Mouse (Mus musculus): ENCODE results near the gene Csf3r. TPM values are rescaled to one million over a fixed set of nuclear protein-coding genes. Genes with fewer than 3 reads are reported as not detected.

Gene Csf3r
- polyA plus RNA-seq, 1 experiment from 2014 or later, result 1.7 TPM

GRCm38 (mm10) chr4:126017676-126018332, 6.5 kb upstream of the Csf3r start:
- 71% methylated on average over 7 of the region's 7 CpGs for WGBS
- Histone ChIP-seq H3K27me3 (no peaks in the 10 kb centered on the region), H3K9me3 (no peaks in the 10 kb centered on the region), H3K4me3 (no peak overlapping the region), H3K27ac (no peak overlapping the region), H3K4me1 (no peaks in the 10 kb centered on the region), H3K9ac (no peak overlapping the region), H3K36me3 (no peaks in the 10 kb centered on the region), H3K4me2 (no peak overlapping the region)
- no peak for ATAC-seq (ENCODE audit: borderline replicate concordance, extremely low read depth, low FRiP score, low TSS enrichment)

DNA sequence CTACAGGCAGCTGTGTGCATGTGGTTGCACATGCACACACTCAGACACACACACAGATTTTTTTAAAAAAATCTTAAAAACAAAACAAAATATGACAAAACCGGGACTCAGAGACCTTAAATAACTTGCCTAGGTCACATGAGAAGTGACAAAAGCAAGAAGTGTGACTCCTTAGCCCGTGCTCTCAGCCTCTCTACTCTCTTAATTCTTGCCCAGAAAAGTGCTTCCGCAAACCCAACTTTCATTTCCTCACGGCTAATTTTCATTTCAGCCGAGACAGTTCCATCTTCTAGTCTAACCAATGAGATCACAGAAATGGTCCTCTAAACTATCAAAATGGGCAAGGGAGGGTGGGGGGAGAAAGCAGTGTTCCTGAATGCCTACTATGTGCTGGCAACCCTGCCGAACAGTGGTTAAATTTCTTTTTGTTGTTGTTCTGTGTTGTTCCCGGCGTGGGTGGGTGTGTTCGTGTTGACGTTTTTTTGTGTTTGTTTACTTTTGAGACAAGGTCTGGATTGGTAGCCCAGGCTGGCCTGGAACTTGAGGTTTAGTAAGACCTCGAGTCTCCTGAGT, 5.3 kb upstream of the Csf3r start:
- 70% methylated on average over 11 of the region's 11 CpGs for WGBS
- ATAC-seq (ENCODE audit: borderline replicate concordance, extremely low read depth, low FRiP score, low TSS enrichment), result no peak
- H3K9me3 ChIP-seq, result no peaks in the 10 kb centered on the region
- H3K27ac ChIP-seq, result no peak overlapping the region
- no peaks in the 10 kb centered on the region for H3K36me3 ChIP-seq
- no peak overlapping the region for H3K9ac ChIP-seq
- no peaks in the 10 kb centered on the region for H3K27me3 ChIP-seq
- H3K4me2 ChIP-seq, result no peak overlapping the region
- no peaks in the 10 kb centered on the region for H3K4me1 ChIP-seq
- no peak overlapping the region for H3K4me3 ChIP-seq

DNA sequence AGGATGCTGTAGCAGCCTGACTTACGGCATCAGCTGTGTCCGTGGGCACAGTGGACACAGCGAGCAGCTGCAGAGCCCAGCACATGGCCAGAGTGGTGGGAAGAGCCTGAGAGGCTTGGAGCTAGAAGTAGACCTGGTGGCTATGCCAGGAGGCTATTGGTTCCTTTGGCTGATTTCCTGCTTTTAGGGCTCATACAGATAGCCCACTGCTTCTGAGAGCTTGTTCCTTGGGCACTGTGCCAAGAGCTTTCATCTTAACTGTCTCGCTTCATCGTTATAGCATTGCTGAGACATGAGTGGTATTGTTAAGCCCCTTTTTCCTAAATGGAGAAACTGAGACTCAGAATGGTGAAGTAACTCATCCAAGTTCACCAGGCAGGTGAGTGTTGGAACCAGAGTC, 1.5 kb downstream of the Csf3r start:
- H3K4me1 ChIP-seq, result no peaks in the 10 kb centered on the region
- H3K9ac ChIP-seq, result no peak overlapping the region
- no peaks in the 10 kb centered on the region for H3K9me3 ChIP-seq
- H3K4me2 ChIP-seq, result no peak overlapping the region
- no peaks in the 10 kb centered on the region for H3K36me3 ChIP-seq
- H3K27ac ChIP-seq, result no peak overlapping the region
- 66% methylated on average over 5 of the region's 5 CpGs for WGBS
- no peaks in the 10 kb centered on the region for H3K27me3 ChIP-seq
- ATAC-seq (ENCODE audit: borderline replicate concordance, extremely low read depth, low FRiP score, low TSS enrichment), result no peak
- H3K4me3 ChIP-seq, result no peak overlapping the region

DNA sequence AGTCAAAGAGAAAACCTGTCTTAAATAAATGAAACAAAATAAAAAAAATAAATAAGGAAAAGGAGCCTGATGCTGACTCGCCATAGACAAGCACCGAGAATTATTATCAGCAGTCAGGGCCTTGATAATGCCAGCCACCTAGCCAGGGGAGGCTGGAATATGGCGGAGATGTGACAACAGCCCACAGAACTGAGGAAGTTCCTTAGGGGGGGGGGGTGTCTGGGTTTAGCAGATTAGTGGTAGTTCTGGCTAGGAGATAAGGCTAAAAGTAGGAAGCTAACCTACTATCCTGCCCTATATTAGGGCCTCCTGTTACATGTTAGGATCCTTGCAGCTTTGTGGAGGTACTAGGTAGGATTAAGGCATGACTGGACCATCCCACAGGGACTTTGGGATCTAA, 3.6 kb downstream of the Csf3r start:
- Histone ChIP-seq H3K4me1 (no peaks in the 10 kb centered on the region), H3K4me2 (no peak overlapping the region), H3K9ac (no peak overlapping the region), H3K27me3 (no peaks in the 10 kb centered on the region), H3K9me3 (no peaks in the 10 kb centered on the region), H3K36me3 (no peaks in the 10 kb centered on the region), H3K4me3 (no peak overlapping the region), H3K27ac (no peak overlapping the region)
- no peak for ATAC-seq (ENCODE audit: borderline replicate concordance, extremely low read depth, low FRiP score, low TSS enrichment)
- WGBS, result 82% methylated on average over 3 of the region's 3 CpGs

DNA sequence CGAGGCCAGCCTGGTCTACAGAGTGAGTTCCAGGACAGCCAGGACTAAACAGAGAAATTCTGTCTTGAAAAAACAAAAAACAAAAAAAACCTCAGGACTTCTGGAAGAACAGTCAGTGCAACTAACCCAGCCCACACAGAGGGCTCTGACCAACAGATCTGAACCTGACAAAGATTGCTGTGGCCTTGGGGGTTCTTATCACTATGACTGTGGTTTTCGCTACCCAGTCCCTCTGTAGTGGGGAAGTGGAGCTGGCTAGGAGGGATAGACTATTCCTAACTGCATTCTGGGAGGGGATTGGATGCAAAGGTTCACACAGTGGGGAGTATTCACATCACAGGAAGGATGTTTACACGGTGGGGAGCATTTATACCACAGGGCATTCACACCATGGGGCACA, 4.7 kb downstream of the Csf3r start:
- ATAC-seq (ENCODE audit: borderline replicate concordance, extremely low read depth, low FRiP score, low TSS enrichment), result no peak

DNA sequence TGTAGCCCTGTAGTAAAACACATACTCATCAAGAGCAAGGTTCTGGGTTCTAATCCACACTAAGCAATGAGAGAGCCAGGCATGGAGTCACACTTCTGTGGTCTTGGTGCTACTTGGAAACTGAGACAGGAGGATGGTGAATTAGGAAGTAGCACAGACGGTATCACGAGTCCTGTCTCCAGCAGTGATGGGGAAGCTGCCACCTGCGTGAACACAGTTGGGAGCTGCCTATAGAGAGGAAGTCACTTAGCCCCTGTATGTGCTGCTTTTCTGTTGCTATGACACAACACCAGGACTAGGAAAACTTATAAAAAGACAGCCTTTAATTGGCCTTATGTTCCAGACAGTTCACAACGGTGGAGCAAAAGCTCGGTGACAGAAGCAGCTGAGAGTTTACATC, 6.4 kb downstream of the Csf3r start:
- no peaks in the 10 kb centered on the region for H3K4me1 ChIP-seq
- H3K27ac ChIP-seq, result no peak overlapping the region
- H3K9ac ChIP-seq, result no peak overlapping the region
- no peaks in the 10 kb centered on the region for H3K36me3 ChIP-seq
- no peak overlapping the region for H3K4me2 ChIP-seq
- 69% methylated on average over 5 of the region's 5 CpGs for WGBS
- H3K4me3 ChIP-seq, result no peak overlapping the region
- ATAC-seq (ENCODE audit: borderline replicate concordance, extremely low read depth, low FRiP score, low TSS enrichment), result no peak
- no peaks in the 10 kb centered on the region for H3K27me3 ChIP-seq
- no peaks in the 10 kb centered on the region for H3K9me3 ChIP-seq

More for the DNA sequence above, 4.7 kb downstream of the Csf3r start:
- Histone ChIP-seq H3K27me3 (no peaks in the 10 kb centered on the region), H3K4me2 (no peak overlapping the region), H3K9me3 (no peaks in the 10 kb centered on the region), H3K9ac (no peak overlapping the region), H3K4me3 (no peak overlapping the region), H3K36me3 (no peaks in the 10 kb centered on the region), H3K4me1 (no peaks in the 10 kb centered on the region), H3K27ac (no peak overlapping the region)
- 54% methylated on average over 3 of the region's 3 CpGs for WGBS

DNA sequence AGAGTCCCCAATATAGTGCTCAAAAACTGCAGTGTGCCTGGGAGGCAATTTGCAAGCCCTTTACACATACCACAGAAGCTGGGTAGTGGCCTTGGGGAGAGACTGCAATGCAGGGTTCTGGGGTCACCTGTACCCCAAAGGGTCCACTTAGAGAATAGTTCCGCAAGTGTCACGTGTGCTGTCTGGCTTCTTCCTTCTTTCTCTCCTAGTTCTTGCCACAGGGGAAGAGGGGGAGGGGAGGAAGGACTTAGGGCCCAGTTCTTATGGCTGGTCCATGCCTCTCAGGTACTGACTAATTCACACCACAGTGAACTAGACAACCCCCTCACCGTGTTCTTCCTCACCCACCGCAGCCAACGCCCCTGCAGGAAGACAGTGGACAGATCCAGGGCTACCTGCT, 11.1 kb downstream of the Csf3r start:
- Histone ChIP-seq H3K4me2 (no peak overlapping the region), H3K9ac (no peak overlapping the region), H3K9me3 (no peaks in the 10 kb centered on the region), H3K4me1 (no peaks in the 10 kb centered on the region), H3K4me3 (no peak overlapping the region), H3K36me3 (no peaks in the 10 kb centered on the region), H3K27me3 (no peaks in the 10 kb centered on the region), H3K27ac (no peak overlapping the region)
- WGBS, result 69% methylated on average over 5 of the region's 5 CpGs
- no peak for ATAC-seq (ENCODE audit: borderline replicate concordance, extremely low read depth, low FRiP score, low TSS enrichment)

GRCm38 (mm10) chr4:126046851-126047585, 22.7 kb downstream of the Csf3r start, which contains the start of gene Mrps15:
TSS of gene Mrps15 (plus strand) at chr4:126046925.
- ATAC-seq (ENCODE audit: borderline replicate concordance, extremely low read depth, low FRiP score, low TSS enrichment), result peak; percentile 91
- Histone ChIP-seq H3K4me1 (peaks cover 11% of the 10 kb centered on the region), H3K9me3 (no peaks in the 10 kb centered on the region), H3K27me3 (no peaks in the 10 kb centered on the region), H3K4me2 (peak within 1 kb of the TSS; percentile 84), H3K4me3 (peak within 1 kb of the TSS; percentile 87), H3K27ac (peak within 1 kb of the TSS; percentile 75), H3K9ac (peak within 1 kb of the TSS; percentile 85), H3K36me3 (peaks cover 14% of the 10 kb centered on the region; the same call in 1 of the 2 replicates)
- 0% methylated on average over 56 of the region's 56 CpGs for WGBS

- Histone ChIP-seq H3K4me1 (peaks cover 11% of the 10 kb centered on the region), H3K4me3 (no peak overlapping the region), H3K36me3 (peaks cover 52% of the 10 kb centered on the region), H3K9ac (no peak overlapping the region), H3K4me2 (no peak overlapping the region), H3K27me3 (no peaks in the 10 kb centered on the region), H3K9me3 (no peaks in the 10 kb centered on the region), H3K27ac (0 out of 2 replicates have a peak overlapping the region, but pooled peaks have one; percentile 12)
- ATAC-seq (ENCODE audit: borderline replicate concordance, extremely low read depth, low FRiP score, low TSS enrichment), result no peak
- WGBS, result 69% methylated on average over 7 of the region's 7 CpGs
Measured at GRCm38 (mm10) chr4:126051617-126052016, 27.3 kb downstream of the Csf3r start.

DNA sequence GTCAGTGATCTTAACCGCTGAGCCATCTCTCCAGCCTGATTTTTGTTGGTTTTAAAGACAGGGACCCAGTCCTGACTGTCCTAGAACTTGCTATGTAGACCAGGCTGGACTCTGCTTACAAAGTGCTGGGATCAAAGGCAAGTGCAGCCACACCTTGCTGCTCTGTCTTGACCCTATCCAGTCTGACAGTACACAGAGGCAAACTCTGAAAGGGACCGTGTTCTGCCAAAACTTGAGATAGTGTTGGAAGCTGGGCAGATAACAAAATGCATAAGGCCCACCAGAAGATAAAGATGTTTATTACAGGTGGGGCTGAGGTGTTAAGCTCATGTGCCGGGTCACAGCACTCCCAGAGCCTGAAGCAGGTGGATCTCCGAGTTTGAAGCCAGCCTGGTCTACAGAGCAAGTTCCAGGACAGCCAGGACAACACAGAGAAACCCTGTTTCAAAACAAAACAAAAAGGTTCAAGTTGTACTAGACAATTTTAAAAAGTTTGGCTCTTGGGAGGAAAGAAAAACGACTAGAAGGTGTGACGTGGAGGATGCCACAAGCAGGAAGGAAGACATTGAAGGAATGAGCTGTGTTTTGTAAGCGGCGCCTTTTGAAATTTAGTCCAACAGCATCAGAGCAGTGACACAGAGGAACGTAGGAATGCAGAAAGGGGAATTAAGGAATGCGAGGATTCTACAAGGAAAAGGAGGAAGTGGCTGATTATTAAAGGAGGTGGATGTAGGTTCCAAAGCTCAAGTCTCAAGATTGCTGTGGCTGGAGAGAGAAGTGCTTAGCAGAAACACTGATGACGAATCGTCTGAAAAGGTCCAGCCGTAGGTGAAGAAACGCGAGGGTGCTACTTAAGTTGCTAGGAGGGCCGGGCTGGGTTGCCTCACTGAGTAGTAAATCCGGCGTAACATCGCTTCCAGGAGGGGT, 33.1 kb downstream of the Csf3r start:
- peaks cover 15% of the 10 kb centered on the region for H3K4me1 ChIP-seq
- peaks cover 34% of the 10 kb centered on the region for H3K36me3 ChIP-seq
- H3K4me2 ChIP-seq, result peak overlapping the region; percentile 84
- no peaks in the 10 kb centered on the region for H3K27me3 ChIP-seq
- peak; percentile 17; the same call in 1 of the 2 replicates for ATAC-seq (ENCODE audit: borderline replicate concordance, extremely low read depth, low FRiP score, low TSS enrichment)
- peak overlapping the region; percentile 65 for H3K9ac ChIP-seq
- no peaks in the 10 kb centered on the region for H3K9me3 ChIP-seq
- WGBS, result 11% methylated on average over 19 of the region's 19 CpGs
- H3K4me3 ChIP-seq, result peak overlapping the region; percentile 60
- H3K27ac ChIP-seq, result peak overlapping the region; percentile 44

GRCm38 (mm10) chr4:126058134-126058996, 34.0 kb downstream of the Csf3r start, which contains the start of gene Oscp1:
TSS of gene Oscp1 (plus strand) at chr4:126058565.
- H3K27ac ChIP-seq, result peak within 1 kb of the TSS; percentile 44

More at GRCm38 (mm10) chr4:126058134-126058996, 34.0 kb downstream of the Csf3r start, which contains the start of gene Oscp1:
- Histone ChIP-seq H3K36me3 (peaks cover 26% of the 10 kb centered on the region), H3K27me3 (no peaks in the 10 kb centered on the region), H3K9ac (peak within 1 kb of the TSS; percentile 65), H3K9me3 (no peaks in the 10 kb centered on the region), H3K4me1 (peaks cover 15% of the 10 kb centered on the region), H3K4me2 (peak within 1 kb of the TSS; percentile 84), H3K4me3 (peak within 1 kb of the TSS; percentile 60)
- WGBS, result under 1% methylated on average over 57 of the region's 57 CpGs
- ATAC-seq (ENCODE audit: borderline replicate concordance, extremely low read depth, low FRiP score, low TSS enrichment), result peak; percentile 96

Data from lung, embryonic 15.5 days (tissue).